Mouse (Mus musculus) heart, adult 2 months (tissue): ENCODE measurements around the gene Nat8f1.
"Not testable (repeated sequence)": the region's sequence is repeated elsewhere in the genome, so short reads cannot be mapped to it uniquely, and the experiment has no call there.

Experiments
- CTCF ChIP-seq: fragments of 200-600 bp; IDR thresholded peaks from 2 replicates; pipeline ENCODE4 v1.8.1; 2022; ENCODE audit warnings: antibody characterized with exemption, mild to moderate bottlenecking, moderate library complexity
- EP300 ChIP-seq: fragments of 200-500 bp; IDR thresholded peaks from 2 replicates; pipeline ENCODE4 v1.6.1; 2011; ENCODE audit warnings: low read depth, low read length, control low read depth; ENCODE audit not compliant: insufficient read depth
- POLR2A ChIP-seq: fragments of 200-500 bp; IDR thresholded peaks from 2 replicates; pipeline ENCODE4 v1.6.1; 2011; ENCODE audit warnings: mild to moderate bottlenecking, low read depth, low read length, control low read depth; ENCODE audit not compliant: insufficient read depth

GRCm38 (mm10) chr6:85864900-85865639 is 50.4 kb downstream of the Nat8f1 start:
- TF ChIP-seq CTCF, EP300, POLR2A: not testable (repeated sequence)
